Mouse (Mus musculus) adipocyte (in vitro differentiated cells): ENCODE data around the gene Isl1.

Source experiments
- DNase-seq: peaks from one replicate; pipeline ENCODE4 v3.0.0-alpha.2; 2016; ENCODE audit warnings: low spot score

Gene Isl1

GRCm38 (mm10) chr13:116309584-116310462 is at the start of gene Isl1:
Gene Isl1, minus strand, starts transcription at chr13:116309689.
- peak; percentile 28 for DNase-seq

DNA sequence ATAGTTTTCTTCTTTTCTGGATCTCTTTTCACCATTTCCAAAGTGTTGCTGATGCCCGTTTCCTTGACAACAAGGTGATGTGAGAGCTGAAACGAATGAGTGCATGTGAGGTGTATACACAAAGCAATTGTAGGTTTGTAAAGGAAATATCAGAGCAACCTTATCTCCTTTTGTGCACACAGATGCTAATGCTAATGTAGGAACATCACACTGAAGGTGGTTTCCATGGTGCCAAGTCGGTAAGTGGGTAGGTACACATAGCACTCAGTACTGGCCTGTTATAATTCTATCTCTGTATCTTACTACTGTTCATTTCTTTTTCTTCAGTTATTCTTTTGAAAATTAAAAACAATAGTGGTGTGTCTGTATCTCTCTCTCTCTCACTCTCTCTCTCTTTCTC is 26.3 kb upstream of the Isl1 start:
- no peak for DNase-seq

DNA sequence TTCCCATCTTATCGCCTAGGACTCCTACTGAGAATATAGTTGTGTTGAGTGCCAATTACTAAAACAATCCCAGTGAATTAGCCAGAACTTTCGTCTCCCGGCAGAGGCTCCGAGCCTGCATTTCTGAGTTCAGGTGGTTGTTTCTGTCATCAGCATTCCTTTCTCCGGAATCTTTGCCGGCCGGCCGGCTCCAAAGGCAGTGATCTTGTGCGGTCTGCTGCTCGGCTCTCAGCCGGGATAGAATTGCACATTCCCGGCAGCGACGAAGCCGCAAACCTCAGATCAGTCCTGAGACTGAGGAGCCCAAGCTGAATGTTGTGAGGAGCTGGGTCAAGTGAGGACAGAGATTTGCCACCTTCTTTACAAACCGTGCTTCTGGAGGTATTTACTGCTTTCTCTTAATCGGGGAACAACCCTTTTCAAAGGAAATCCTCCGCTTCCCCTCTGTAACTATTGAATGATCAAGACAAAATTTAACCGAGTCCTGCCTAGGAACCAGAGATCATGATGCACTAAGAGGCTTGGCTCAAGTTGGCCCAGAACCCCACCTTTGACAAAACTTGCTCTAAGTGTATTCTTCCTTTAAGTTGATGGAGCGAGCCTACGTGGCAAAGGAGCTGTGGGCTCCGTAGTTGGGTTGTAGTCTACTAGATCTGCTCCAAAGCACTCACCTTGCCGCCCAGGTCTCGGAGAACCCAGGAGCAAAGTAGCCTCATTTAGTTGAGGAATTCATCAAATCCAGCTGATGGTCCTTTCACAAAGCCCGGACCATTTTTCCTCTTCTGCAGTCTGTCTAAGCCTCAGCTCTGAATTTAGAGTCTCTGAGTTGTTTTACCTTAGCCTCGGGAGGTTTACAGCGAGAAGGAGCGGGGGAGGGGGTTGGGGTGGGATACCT is 4.4 kb upstream of the Isl1 start:
- DNase-seq, result no peak

DNA sequence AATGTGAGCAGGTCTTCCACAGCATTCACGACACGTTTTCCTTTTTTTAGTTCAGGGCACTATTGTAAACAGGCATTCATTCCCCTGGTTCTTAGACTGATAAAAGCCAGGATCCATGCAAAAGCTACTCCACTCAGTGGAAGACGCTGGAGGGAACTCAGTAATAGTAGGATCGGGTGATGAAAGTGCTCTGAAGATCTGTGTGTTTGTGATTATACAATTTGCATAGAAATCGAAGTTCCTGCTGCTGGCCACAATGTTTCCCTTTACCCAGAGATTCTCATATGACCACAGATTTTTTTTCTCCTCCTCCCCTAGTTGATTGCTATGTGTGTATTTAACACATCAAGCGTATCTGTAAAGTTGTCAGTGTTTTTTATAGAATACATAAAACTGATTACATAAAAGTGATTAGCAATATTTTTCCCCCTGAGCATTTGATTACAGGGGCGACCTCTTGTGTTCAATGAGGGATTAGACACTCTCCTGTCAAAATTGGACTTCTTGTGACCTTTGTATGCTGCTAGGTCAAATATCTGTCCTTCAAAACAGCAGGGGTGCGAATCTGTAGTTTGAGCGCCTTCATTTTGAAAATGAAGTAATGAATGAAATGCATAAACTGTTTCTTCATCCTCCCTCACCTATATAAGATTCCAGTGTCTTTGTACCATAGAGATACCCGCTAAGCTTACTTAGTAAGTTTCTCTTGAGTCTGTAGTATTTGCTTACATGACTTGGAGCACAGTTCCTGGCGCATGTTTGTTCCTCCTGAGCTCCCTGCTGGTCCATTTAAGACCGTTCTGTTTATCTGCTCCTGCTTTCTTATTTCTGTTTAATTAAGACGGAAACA is 2.6 kb upstream of the Isl1 start:
- DNase-seq, result peak; percentile 46

DNA sequence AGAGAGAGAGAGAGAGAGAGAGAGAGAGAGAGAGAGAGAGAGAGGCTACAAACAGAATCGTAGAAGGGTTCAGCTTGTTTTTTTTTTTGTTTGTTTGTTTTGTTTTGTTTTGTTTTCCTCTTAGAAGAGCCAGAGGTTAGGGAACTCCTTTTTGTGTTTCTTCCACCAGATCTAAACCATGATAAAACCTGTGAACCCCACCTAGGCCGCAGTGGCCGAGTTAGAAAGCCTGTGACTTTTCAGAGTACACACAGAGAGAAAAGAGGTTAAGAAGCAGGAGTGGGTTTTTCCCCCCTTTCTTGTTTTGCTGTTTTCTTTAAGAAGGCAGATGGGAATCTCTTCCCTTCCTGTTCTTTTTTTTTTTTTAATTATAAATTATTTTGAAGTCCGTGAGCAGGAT is 1.5 kb upstream of the Isl1 start:
- no peak for DNase-seq

DNA sequence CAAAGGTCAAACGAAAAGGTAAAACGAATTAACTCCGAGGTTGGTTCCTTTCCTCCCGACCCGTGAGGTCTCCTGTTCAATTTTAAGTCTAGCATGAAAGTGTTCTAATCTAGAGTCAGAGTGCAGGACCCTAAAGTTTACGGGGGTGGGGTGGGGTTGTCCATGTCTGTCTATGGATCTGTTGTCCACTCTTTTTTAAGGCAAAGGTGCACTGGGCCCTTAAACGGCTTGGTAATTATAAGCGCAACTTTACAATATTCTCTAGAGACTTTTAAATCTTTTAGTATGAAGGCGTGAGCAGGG is 925 bp upstream of the Isl1 start:
- DNase-seq, result no peak

GRCm38 (mm10) chr13:116308933-116309583 is 431 bp downstream of the Isl1 start:
- no peak for DNase-seq

GRCm38 (mm10) chr13:116308121-116308932 is 1.2 kb downstream of the Isl1 start:
- DNase-seq, result no peak

GRCm38 (mm10) chr13:116306591-116306990 is 2.9 kb downstream of the Isl1 start:
- DNase-seq, result no peak

GRCm38 (mm10) chr13:116305721-116306120 is 3.8 kb downstream of the Isl1 start:
- DNase-seq, result no peak

DNA sequence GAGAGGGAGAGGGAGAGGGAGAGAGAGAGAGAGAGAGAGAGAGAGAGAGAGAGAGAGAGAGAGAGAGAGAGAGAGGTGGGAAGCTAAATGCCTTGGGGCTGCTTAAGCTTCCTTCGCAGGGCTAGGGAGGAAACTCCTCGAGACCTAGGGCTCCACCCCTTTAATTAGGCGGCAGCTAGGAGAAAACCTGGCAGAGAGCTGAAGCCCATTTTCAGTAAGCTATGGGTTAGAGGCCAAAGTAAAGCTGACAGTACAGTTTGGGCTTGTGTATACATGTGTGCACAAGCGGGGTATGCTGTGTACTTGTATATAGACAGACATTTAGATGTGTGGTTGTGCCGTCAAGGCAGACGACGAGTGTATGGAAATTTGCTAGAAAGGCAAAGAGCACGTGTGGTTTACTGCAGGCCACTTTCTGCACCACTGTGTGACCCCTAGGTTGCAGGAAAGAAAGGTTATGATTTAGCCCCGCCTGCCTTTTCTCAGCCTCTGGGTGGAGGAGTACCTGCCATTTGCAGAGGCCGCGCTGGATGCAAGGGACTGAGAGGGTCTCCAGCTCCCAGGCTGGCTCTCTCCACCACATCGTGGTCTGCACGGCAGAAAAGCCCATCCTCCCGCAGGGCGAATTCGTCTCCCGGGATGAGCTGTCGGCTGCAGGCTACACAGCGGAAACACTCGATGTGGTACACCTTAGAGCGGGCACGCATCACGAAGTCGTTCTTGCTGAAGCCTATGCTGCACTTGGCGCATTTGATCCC is 4.6 kb downstream of the Isl1 start:
- DNase-seq, result no peak

DNA sequence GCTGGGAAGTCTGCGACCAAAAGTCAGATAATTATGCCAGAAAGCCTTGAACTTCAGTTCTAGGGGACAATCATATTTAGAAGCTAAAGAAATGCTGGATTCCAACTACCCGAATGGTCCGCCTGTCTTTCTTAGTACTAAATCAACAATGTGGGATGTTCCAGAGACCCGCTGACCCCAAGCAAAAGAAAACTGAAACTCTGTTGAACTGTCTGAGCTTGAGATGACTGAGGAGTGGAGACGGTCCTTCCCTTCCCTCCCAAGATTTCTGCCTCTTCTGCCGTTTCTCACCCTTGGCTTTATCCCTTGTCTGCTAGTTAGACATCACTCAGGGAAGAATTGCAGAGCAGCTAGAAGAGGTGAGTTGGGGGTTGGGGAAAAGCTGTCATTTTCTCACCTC is 5.7 kb downstream of the Isl1 start:
- DNase-seq, result no peak

DNA sequence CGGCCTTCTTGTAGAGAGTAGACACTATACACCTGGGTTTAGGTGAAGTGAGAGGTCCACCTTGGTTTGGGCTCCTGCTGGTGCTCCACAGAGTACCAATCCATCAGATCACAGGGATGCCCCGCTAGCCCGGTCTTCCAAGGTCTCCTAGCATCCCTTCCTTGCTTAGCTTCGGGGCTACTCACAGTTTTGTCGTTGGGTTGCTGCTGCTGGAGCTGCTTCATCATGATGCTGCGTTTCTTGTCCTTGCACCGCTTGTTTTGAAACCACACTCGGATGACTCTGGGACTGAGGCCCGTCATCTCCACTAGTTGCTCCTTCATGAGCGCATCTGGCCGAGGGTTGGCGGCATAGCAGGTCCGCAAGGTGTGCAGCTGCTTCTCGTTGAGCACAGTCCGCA is 6.6 kb downstream of the Isl1 start:
- DNase-seq, result no peak

GRCm38 (mm10) chr13:116301706-116302105 is 7.8 kb downstream of the Isl1 start:
- no peak for DNase-seq

GRCm38 (mm10) chr13:116299241-116299640 is 10.2 kb downstream of the Isl1 start:
- DNase-seq, result no peak

- no peak for DNase-seq
Measured at GRCm38 (mm10) chr13:116298641-116299170, 10.8 kb downstream of the Isl1 start.

DNA sequence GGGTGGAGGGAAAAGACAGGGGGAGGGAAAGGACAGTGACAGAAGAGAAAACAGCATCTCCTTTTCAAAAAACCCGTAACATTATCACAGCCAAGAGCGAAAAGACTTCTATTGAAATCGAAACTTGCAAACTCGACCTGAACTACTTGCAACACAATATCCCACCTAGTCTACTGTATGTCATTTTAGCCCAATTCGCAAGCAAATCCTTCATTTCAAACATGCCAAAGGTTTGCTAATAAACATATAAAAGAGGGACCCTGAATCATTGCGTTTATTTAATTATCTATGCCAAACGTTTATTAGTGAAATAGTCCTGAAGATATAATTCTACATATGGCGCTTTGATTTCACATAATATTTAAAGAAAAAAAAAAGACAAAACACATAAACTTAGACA is 11.5 kb downstream of the Isl1 start:
- DNase-seq, result no peak

- no peak for DNase-seq
Measured at GRCm38 (mm10) chr13:116297048-116297811, 12.3 kb downstream of the Isl1 start.

GRCm38 (mm10) chr13:116295401-116295800 is 14.1 kb downstream of the Isl1 start:
- DNase-seq, result no peak
